Comparison of ENCODE assay signal across 18 mouse cellular contexts in genomic region chr16:85864691-85865389, GRCm38 (mm10). TPM values are rescaled to one million over a fixed set of nuclear protein-coding genes. Genes with fewer than 3 reads are reported as not detected.
"Had no signal": no experiment of that assay in that cellular context is flagged by ENCODE, and none has a peak within 500 bp of the region (broad histone marks: within the 10 kb centered on the region; RNA-seq: fewer than 3 reads in every experiment).

No protein-coding gene starts in this region.

- H3K36me3 ChIP-seq: midbrain, embryonic 10.5 days; midbrain, embryonic 13.5 days; midbrain, embryonic 15.5 days had no signal

- H3K4me2 ChIP-seq: lung, embryonic 14.5 days; midbrain, embryonic 13.5 days; midbrain, embryonic 15.5 days; neural tube, embryonic 12.5 days had no signal

- H3K9ac ChIP-seq: lung, embryonic 14.5 days; midbrain, embryonic 13.5 days; midbrain, embryonic 15.5 days; neural tube, embryonic 12.5 days had no signal

- H3K27ac ChIP-seq: macrophage; midbrain, embryonic 10.5 days; midbrain, embryonic 13.5 days; midbrain, embryonic 15.5 days; neural tube, embryonic 12.5 days had no signal

- H3K4me1 ChIP-seq: midbrain, embryonic 10.5 days; midbrain, embryonic 13.5 days; midbrain, embryonic 15.5 days; neural tube, embryonic 12.5 days had no signal

- H3K4me3 ChIP-seq: midbrain, embryonic 10.5 days; midbrain, embryonic 13.5 days; midbrain, embryonic 15.5 days; neural tube, embryonic 12.5 days had no signal

- ATAC-seq: midbrain, embryonic 13.5 days; midbrain, embryonic 15.5 days had no signal

- H3K9me3 ChIP-seq: midbrain, embryonic 10.5 days; midbrain, embryonic 13.5 days; midbrain, embryonic 15.5 days; neural tube, embryonic 12.5 days had no signal

- DNase-seq: lung, adult 18-20 months; lung, embryonic 14.5 days; lung, postnatal 10 days; retina, postnatal 1 day; right cerebral cortex, adult 18-20 months; right cerebral cortex, postnatal 25 days; right cerebral cortex, postnatal 4 days; spleen, adult 18-20 months; thymus, adult 18-20 months; thymus, postnatal 14 days; thymus, postnatal 36 days had no signal

- H3K27me3 ChIP-seq: midbrain, embryonic 13.5 days; midbrain, embryonic 15.5 days; neural tube, embryonic 12.5 days had no signal

RNA-seq across cellular contexts. Expression of gene Adamts5, which starts 36.8 kb away (rescaled TPM):
- total RNA-seq: megakaryocyte-erythroid progenitor cell, adult 5-6 weeks; monocyte, adult 5-6 weeks had no signal
- polyA plus RNA-seq: macrophage had no signal
